Mouse (Mus musculus) liver, adult 2 months (tissue): ENCODE data around the gene Eva1b.

ENCODE experiments used
- CTCF ChIP-seq: fragments of 200-500 bp; IDR thresholded peaks from 2 replicates; pipeline ENCODE4 v1.5.1; 2011; ENCODE audit warnings: low read depth, low read length, control low read depth
- POLR2A ChIP-seq: fragments of 200-500 bp; IDR thresholded peaks from 2 replicates; pipeline ENCODE4 v1.6.1; 2011; ENCODE audit warnings: low read length, control low read depth; ENCODE audit not compliant: insufficient read depth; ENCODE audit errors: extremely low read depth

DNA sequence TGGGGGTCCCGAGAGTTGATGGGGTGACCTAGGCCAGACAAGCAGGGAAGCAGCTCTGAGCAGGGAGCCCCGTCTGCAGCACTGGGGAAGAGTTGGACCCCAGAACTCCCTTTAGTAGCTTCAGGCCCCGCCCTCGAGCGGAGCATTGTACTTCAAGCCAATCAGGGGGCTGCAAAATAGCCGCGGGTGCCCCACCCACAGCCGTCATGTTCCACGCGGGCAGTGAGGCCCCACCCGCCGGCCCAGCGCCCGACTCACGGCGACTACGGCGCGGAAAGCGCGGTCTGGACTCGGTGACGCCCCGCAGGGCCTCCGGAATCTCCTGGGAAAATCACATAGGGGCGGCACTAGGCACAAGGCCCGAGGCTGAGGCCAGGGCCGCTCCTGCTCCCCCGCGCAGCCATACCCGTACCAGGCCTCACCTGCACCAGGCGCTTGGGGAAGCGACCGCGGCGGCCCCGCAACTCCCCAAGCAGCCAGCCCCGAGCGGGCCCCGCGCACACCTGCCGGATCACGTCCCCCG lies 15.1 kb downstream of the Eva1b start:
- no peak for TF ChIP-seq CTCF
- TF ChIP-seq POLR2A, result 0 out of 2 replicates have a peak, but pooled peaks have one; percentile 12
